Mouse (Mus musculus) liver, adult 2 months (tissue): ENCODE measurements at regions not wholly inside any gene's neighbourhood (a gene's known extent, or its start where the extent isn't known, plus 50 kb on each side); places are given as distances from the start of the nearest gene placed in this dataset.
A peak's percentile ranks its signal among the peaks of the same experiment; 100 is the strongest.

Source experiments
- DNase-seq: peaks from one replicate; pipeline ENCODE4 v3.0.0-alpha.2; 2011; ENCODE audit warnings: low read depth, low spot score; ENCODE audit errors: extremely low read depth
- H3K27ac ChIP-seq: fragments of 200-500 bp; replicated peaks from 2 replicates; pipeline ENCODE4 v1.5.1; 2012; ENCODE audit warnings: low read depth, mild to moderate bottlenecking, control low read depth, inconsistent platforms, low read length; ENCODE audit not compliant: insufficient read depth
- H3K27me3 ChIP-seq: fragments of 200-500 bp; 2 replicates; pipeline ENCODE4 v1.6.1; 2012; ENCODE audit warnings: mild to moderate bottlenecking, moderate library complexity, low read length, inconsistent platforms; ENCODE audit not compliant: control insufficient read depth, insufficient read depth
- H3K36me3 ChIP-seq: fragments of 200-500 bp; 2 replicates; pipeline ENCODE4 v1.6.1; 2012; ENCODE audit warnings: low read length, inconsistent platforms; ENCODE audit not compliant: control insufficient read depth, insufficient read depth
- H3K4me1 ChIP-seq: fragments of 200-500 bp; 2 replicates; pipeline ENCODE4 v1.6.1; 2011; ENCODE audit warnings: low read length; ENCODE audit not compliant: control insufficient read depth, insufficient read depth
- H3K4me3 ChIP-seq: fragments of 200-500 bp; 2 replicates; pipeline ENCODE4 v1.5.1; 2011; ENCODE audit warnings: low read depth, mild to moderate bottlenecking, control low read depth, low read length, moderate library complexity; ENCODE audit not compliant: insufficient read depth
- H3K79me2 ChIP-seq: fragments of 200-500 bp; 2 replicates; pipeline ENCODE4 v1.6.1; 2012; ENCODE audit warnings: inconsistent platforms, mild to moderate bottlenecking, low read length, moderate library complexity; ENCODE audit not compliant: control insufficient read depth, insufficient read depth
- H3K9ac ChIP-seq: fragments of 200-500 bp; 2 replicates; pipeline ENCODE4 v1.6.1; 2012; ENCODE audit warnings: low read depth, mild to moderate bottlenecking, control low read depth, inconsistent platforms, low read length
- CTCF ChIP-seq: fragments of 200-500 bp; IDR thresholded peaks from 2 replicates; pipeline ENCODE4 v1.5.1; 2011; ENCODE audit warnings: low read depth, low read length, control low read depth
- POLR2A ChIP-seq: fragments of 200-500 bp; IDR thresholded peaks from 2 replicates; pipeline ENCODE4 v1.6.1; 2011; ENCODE audit warnings: low read length, control low read depth; ENCODE audit not compliant: insufficient read depth; ENCODE audit errors: extremely low read depth
- WGBS: fragments of 180-500 bp; shearing (Covaris S2); methylation state at CpG from one replicate; pipeline ENCODE4 v1.1.7; 2018; 5-methylcytosine and 5-hydroxymethylcytosine counted together

- Histone ChIP-seq H3K27ac (0 out of 2 replicates have a peak overlapping the region, but pooled peaks have one; percentile 29), H3K79me2 (no peaks in the 10 kb centered on the region), H3K36me3 (no peaks in the 10 kb centered on the region), H3K27me3 (no peaks in the 10 kb centered on the region), H3K4me1 (peaks cover 3% of the 10 kb centered on the region; the same call in 1 of the 2 replicates), H3K4me3 (no peak overlapping the region), H3K9ac (no peak overlapping the region)
- TF ChIP-seq CTCF (no peak), POLR2A (no peak)
- WGBS: 33% methylated on average over 7 of the region's 7 CpGs
- DNase-seq: peak; percentile 86
These were observed 134.3 kb upstream of the Man2a1 start for GRCm38 (mm10) chr17:64466273-64466672.

DNA sequence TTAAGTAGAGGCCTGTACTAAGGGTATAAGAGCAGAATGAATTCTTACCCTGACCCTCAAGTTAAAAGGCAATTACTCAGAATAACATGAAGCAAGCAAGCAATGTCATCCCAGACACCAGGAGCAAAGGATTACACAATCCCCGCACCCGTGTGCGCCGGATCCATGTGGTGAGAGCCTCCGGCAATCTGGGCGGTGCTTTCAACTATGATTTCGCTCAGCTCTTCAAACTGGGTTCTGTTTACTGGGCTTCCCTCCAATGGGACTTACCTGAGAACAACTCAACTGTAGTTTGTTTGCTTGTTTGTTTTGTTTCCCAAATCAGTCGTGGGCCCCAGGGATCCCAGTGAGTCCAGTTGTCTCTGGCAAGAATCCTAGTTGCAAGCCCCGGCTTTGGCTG is 133.8 kb upstream of the Man2a1 start:
- H3K36me3 ChIP-seq: no peaks in the 10 kb centered on the region
- H3K9ac ChIP-seq: no peak overlapping the region
- H3K27me3 ChIP-seq: no peaks in the 10 kb centered on the region
- 14% methylated on average over 9 of the region's 9 CpGs for WGBS
- no peak overlapping the region for H3K27ac ChIP-seq
- H3K4me1 ChIP-seq: peaks cover 3% of the 10 kb centered on the region; the same call in 1 of the 2 replicates
- no peak overlapping the region for H3K4me3 ChIP-seq
- TF ChIP-seq CTCF (no peak), POLR2A (no peak)
- peak; percentile 95 for DNase-seq
- H3K79me2 ChIP-seq: no peaks in the 10 kb centered on the region

DNA sequence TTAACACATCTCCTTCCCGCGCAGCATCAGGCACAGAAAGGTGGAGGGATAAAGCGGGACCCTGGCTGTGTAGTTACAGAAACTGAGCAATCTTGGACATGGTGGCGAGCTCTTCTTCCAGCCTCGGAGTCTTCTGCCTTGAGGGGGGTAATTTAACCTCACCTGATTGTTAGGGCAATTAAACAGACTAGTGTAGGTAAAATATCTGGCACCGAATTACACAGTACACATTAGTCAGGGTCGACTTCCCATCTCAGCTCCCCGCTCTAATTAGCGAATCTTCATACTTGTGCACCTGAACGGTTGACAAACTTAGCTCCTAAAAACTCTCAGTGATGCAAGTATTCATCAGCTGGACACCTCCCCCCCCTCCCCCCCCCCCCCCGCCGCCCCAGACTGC is 133.2 kb upstream of the Man2a1 start:
- no peak overlapping the region for H3K4me3 ChIP-seq
- 74% methylated on average over 12 of the region's 12 CpGs for WGBS

GRCm38 (mm10) chr17:64469754-64470400 is 130.7 kb upstream of the Man2a1 start:
- WGBS: 77% methylated on average over 12 of the region's 12 CpGs
- Histone ChIP-seq H3K27me3 (no peaks in the 10 kb centered on the region), H3K36me3 (no peaks in the 10 kb centered on the region), H3K27ac (no peak overlapping the region), H3K9ac (no peak overlapping the region), H3K79me2 (no peaks in the 10 kb centered on the region), H3K4me3 (no peak overlapping the region), H3K4me1 (peaks cover 3% of the 10 kb centered on the region; the same call in 1 of the 2 replicates)
- DNase-seq: no peak
- TF ChIP-seq CTCF: no peak
- TF ChIP-seq POLR2A: no peak

More for the DNA sequence above, 133.2 kb upstream of the Man2a1 start:
- no peaks in the 10 kb centered on the region for H3K36me3 ChIP-seq
- H3K9ac ChIP-seq: no peak overlapping the region
- H3K79me2 ChIP-seq: no peaks in the 10 kb centered on the region
- H3K4me1 ChIP-seq: peaks cover 3% of the 10 kb centered on the region; the same call in 1 of the 2 replicates
- no peak overlapping the region for H3K27ac ChIP-seq
- TF ChIP-seq CTCF (no peak), POLR2A (no peak)
- H3K27me3 ChIP-seq: no peaks in the 10 kb centered on the region
- no peak for DNase-seq

- Histone ChIP-seq H3K27ac (no peak overlapping the region), H3K9ac (no peak overlapping the region), H3K4me3 (no peak overlapping the region), H3K27me3 (no peaks in the 10 kb centered on the region), H3K4me1 (peaks cover 2% of the 10 kb centered on the region; the same call in 1 of the 2 replicates), H3K79me2 (no peaks in the 10 kb centered on the region), H3K36me3 (no peaks in the 10 kb centered on the region)
- TF ChIP-seq POLR2A: no peak
- no peak for TF ChIP-seq CTCF
- peak; percentile 86 for DNase-seq
- 2% methylated on average over 1 of the region's 1 CpGs for WGBS
These were observed 119.9 kb upstream of the Man2a1 start for GRCm38 (mm10) chr17:64480607-64481038.

DNA sequence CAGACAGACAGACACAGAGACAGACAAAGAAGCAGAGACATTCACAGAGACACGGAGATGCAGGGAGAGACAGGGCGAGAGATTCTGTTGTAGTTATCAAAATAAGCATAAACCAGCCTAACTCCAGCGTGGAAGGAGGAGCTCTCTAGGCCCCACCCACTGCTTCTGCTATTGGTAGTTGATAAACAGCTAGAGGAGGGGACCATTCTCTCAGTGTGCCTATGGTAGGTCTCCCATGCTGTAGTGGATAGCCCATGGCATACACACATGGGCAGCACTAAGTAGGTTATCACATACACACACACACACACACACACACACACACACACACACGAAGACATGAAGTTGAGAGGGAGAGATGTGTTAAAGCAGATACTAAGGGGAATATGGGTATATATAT is 115.7 kb upstream of the Man2a1 start:
- Histone ChIP-seq H3K4me1 (peaks cover 2% of the 10 kb centered on the region; the same call in 1 of the 2 replicates), H3K79me2 (no peaks in the 10 kb centered on the region), H3K36me3 (no peaks in the 10 kb centered on the region), H3K27ac (no peak overlapping the region), H3K27me3 (no peaks in the 10 kb centered on the region), H3K9ac (no peak overlapping the region), H3K4me3 (no peak overlapping the region)
- no peak for DNase-seq
- WGBS: 87% methylated on average over 4 of the region's 4 CpGs
- no peak for TF ChIP-seq POLR2A
- TF ChIP-seq CTCF: no peak
